Mouse (Mus musculus): ENCODE results near the gene Golga4. TPM values are rescaled to one million over a fixed set of nuclear protein-coding genes. Genes with fewer than 3 reads are reported as not detected.

Golga4 gene
- polyA plus RNA-seq, 1 experiment = 7.2 TPM

GRCm38 (mm10) chr9:118508601-118509000, 2.5 kb downstream of the Golga4 start:
- TF ChIP-seq POLR2A (IDR thresholded peaks at IDR 0.05; ENCODE audit: low read depth, low read length) = no peak
- no peak for TF ChIP-seq CTCF (IDR thresholded peaks at IDR 0.05; ENCODE audit: extremely low read depth, insufficient read depth, insufficient read length, insufficient replicate concordance)
- H3K27ac ChIP-seq (ENCODE audit: insufficient read depth, low read length) = no peak overlapping the region
- H3K4me1 ChIP-seq (ENCODE audit: control insufficient read depth, insufficient read depth, insufficient read length) = peaks cover 5% of the 10 kb centered on the region
- H3K36me3 ChIP-seq (ENCODE audit: control insufficient read depth, insufficient read depth, low read length) = no peaks in the 10 kb centered on the region; the same call in 1 of the 2 replicates
- H3K4me3 ChIP-seq (ENCODE audit: extremely low read depth, insufficient read depth, insufficient read length) = no peak overlapping the region
- DNase-seq (ENCODE audit: low read depth in 1 of 2, low spot score in 2 of 2) = no peak
- 87% methylated on average over 7 of the region's 7 CpGs for WGBS
- H3K27me3 ChIP-seq (ENCODE audit: control insufficient read depth, insufficient read depth, low read length) = no peaks in the 10 kb centered on the region

- 88% methylated on average over 15 of the region's 15 CpGs for WGBS
- TF ChIP-seq POLR2A (IDR thresholded peaks at IDR 0.05; ENCODE audit: low read depth, low read length) = no peak
- no peak for TF ChIP-seq CTCF (IDR thresholded peaks at IDR 0.05; ENCODE audit: extremely low read depth, insufficient read depth, insufficient read length, insufficient replicate concordance)
- Histone ChIP-seq H3K27ac (ENCODE audit: insufficient read depth, low read length) (no peak overlapping the region), H3K4me3 (ENCODE audit: extremely low read depth, insufficient read depth, insufficient read length) (no peak overlapping the region), H3K4me1 (ENCODE audit: control insufficient read depth, insufficient read depth, insufficient read length) (peaks cover 5% of the 10 kb centered on the region), H3K36me3 (ENCODE audit: control insufficient read depth, insufficient read depth, low read length) (peaks cover 7% of the 10 kb centered on the region), H3K27me3 (ENCODE audit: control insufficient read depth, insufficient read depth, low read length) (no peaks in the 10 kb centered on the region)
- DNase-seq (ENCODE audit: low read depth in 1 of 2, low spot score in 2 of 2) = no peak
These were observed 5.0 kb downstream of the Golga4 start for GRCm38 (mm10) chr9:118510941-118511690.

- no peaks in the 10 kb centered on the region for H3K27me3 ChIP-seq (ENCODE audit: control insufficient read depth, insufficient read depth, low read length)
- H3K4me3 ChIP-seq (ENCODE audit: extremely low read depth, insufficient read depth, insufficient read length) = no peak overlapping the region
- 37% methylated on average over 3 of the region's 3 CpGs for WGBS
- TF ChIP-seq CTCF (IDR thresholded peaks at IDR 0.05; ENCODE audit: extremely low read depth, insufficient read depth, insufficient read length, insufficient replicate concordance) (no peak), POLR2A (IDR thresholded peaks at IDR 0.05; ENCODE audit: low read depth, low read length) (no peak)
- peaks cover 7% of the 10 kb centered on the region for H3K36me3 ChIP-seq (ENCODE audit: control insufficient read depth, insufficient read depth, low read length)
- DNase-seq (ENCODE audit: low read depth in 1 of 2, low spot score in 2 of 2) = no peak
- H3K27ac ChIP-seq (ENCODE audit: insufficient read depth, low read length) = no peak overlapping the region
- H3K4me1 ChIP-seq (ENCODE audit: control insufficient read depth, insufficient read depth, insufficient read length) = peaks cover 5% of the 10 kb centered on the region
These were observed 6.7 kb downstream of the Golga4 start for GRCm38 (mm10) chr9:118512681-118513233.

GRCm38 (mm10) chr9:118515476-118515875, 9.4 kb downstream of the Golga4 start:
- TF ChIP-seq CTCF (IDR thresholded peaks at IDR 0.05; ENCODE audit: extremely low read depth, insufficient read depth, insufficient read length, insufficient replicate concordance) (no peak), POLR2A (IDR thresholded peaks at IDR 0.05; ENCODE audit: low read depth, low read length) (no peak)
- H3K4me1 ChIP-seq (ENCODE audit: control insufficient read depth, insufficient read depth, insufficient read length) = peaks cover 3% of the 10 kb centered on the region
- H3K4me3 ChIP-seq (ENCODE audit: extremely low read depth, insufficient read depth, insufficient read length) = no peak overlapping the region
- no peak for DNase-seq (ENCODE audit: low read depth in 1 of 2, low spot score in 2 of 2)
- H3K36me3 ChIP-seq (ENCODE audit: control insufficient read depth, insufficient read depth, low read length) = peaks cover 7% of the 10 kb centered on the region
- WGBS = 89% methylated on average over 6 of the region's 6 CpGs
- H3K27me3 ChIP-seq (ENCODE audit: control insufficient read depth, insufficient read depth, low read length) = no peaks in the 10 kb centered on the region
- H3K27ac ChIP-seq (ENCODE audit: insufficient read depth, low read length) = no peak overlapping the region

GRCm38 (mm10) chr9:118516162-118516561, 10.1 kb downstream of the Golga4 start:
- Histone ChIP-seq H3K4me1 (ENCODE audit: control insufficient read depth, insufficient read depth, insufficient read length) (peaks cover 3% of the 10 kb centered on the region), H3K4me3 (ENCODE audit: extremely low read depth, insufficient read depth, insufficient read length) (no peak overlapping the region), H3K27ac (ENCODE audit: insufficient read depth, low read length) (no peak overlapping the region), H3K36me3 (ENCODE audit: control insufficient read depth, insufficient read depth, low read length) (peaks cover 7% of the 10 kb centered on the region), H3K27me3 (ENCODE audit: control insufficient read depth, insufficient read depth, low read length) (no peaks in the 10 kb centered on the region)
- no peak for DNase-seq (ENCODE audit: low read depth in 1 of 2, low spot score in 2 of 2)
- WGBS = 44% methylated on average over 3 of the region's 3 CpGs
- TF ChIP-seq CTCF (IDR thresholded peaks at IDR 0.05; ENCODE audit: extremely low read depth, insufficient read depth, insufficient read length, insufficient replicate concordance) (no peak), POLR2A (IDR thresholded peaks at IDR 0.05; ENCODE audit: low read depth, low read length) (no peak)

- no peak overlapping the region for H3K4me3 ChIP-seq (ENCODE audit: extremely low read depth, insufficient read depth, insufficient read length)
- H3K4me1 ChIP-seq (ENCODE audit: control insufficient read depth, insufficient read depth, insufficient read length) = peaks cover under 1% of the 10 kb centered on the region; the same call in 1 of the 2 replicates
- no peak overlapping the region for H3K27ac ChIP-seq (ENCODE audit: insufficient read depth, low read length)
- H3K36me3 ChIP-seq (ENCODE audit: control insufficient read depth, insufficient read depth, low read length) = peaks cover 10% of the 10 kb centered on the region
- DNase-seq (ENCODE audit: low read depth in 1 of 2, low spot score in 2 of 2) = no peak
- TF ChIP-seq POLR2A (IDR thresholded peaks at IDR 0.05; ENCODE audit: low read depth, low read length) (no peak), CTCF (IDR thresholded peaks at IDR 0.05; ENCODE audit: extremely low read depth, insufficient read depth, insufficient read length, insufficient replicate concordance) (no peak)
- WGBS = 81% methylated on average over 8 of the region's 8 CpGs
- no peaks in the 10 kb centered on the region for H3K27me3 ChIP-seq (ENCODE audit: control insufficient read depth, insufficient read depth, low read length)
These were observed 11.6 kb downstream of the Golga4 start for GRCm38 (mm10) chr9:118517619-118518018.

- peaks cover 12% of the 10 kb centered on the region for H3K36me3 ChIP-seq (ENCODE audit: control insufficient read depth, insufficient read depth, low read length)
These were observed 13.0 kb downstream of the Golga4 start for GRCm38 (mm10) chr9:118519101-118519500.

More at GRCm38 (mm10) chr9:118519101-118519500, 13.0 kb downstream of the Golga4 start:
- Histone ChIP-seq H3K4me1 (ENCODE audit: control insufficient read depth, insufficient read depth, insufficient read length) (no peaks in the 10 kb centered on the region), H3K4me3 (ENCODE audit: extremely low read depth, insufficient read depth, insufficient read length) (no peak overlapping the region), H3K27ac (ENCODE audit: insufficient read depth, low read length) (no peak overlapping the region), H3K27me3 (ENCODE audit: control insufficient read depth, insufficient read depth, low read length) (no peaks in the 10 kb centered on the region)
- no peak for DNase-seq (ENCODE audit: low read depth in 1 of 2, low spot score in 2 of 2)
- no peak for TF ChIP-seq POLR2A (IDR thresholded peaks at IDR 0.05; ENCODE audit: low read depth, low read length)
- 72% methylated on average over 8 of the region's 8 CpGs for WGBS

Data from spleen, adult 2 months (tissue).